Mouse (Mus musculus) neutrophil, adult 83 days (primary cell): ENCODE measurements around the gene Ppan. TPM values are rescaled to one million over a fixed set of nuclear protein-coding genes. Genes with fewer than 3 reads are reported as not detected.

Experiments used
- total RNA-seq, 2 experiments: library from RNA; stranded (reverse); gene quantifications; one replicate each; pipeline ENCODE4 v1.2.4; 2023

Ppan gene
- total RNA-seq: 10 to 100 TPM; 28.5 to 28.9 TPM

GRCm38 (mm10) chr9:20887704-20888385 lies at the start of gene Ppan:
Ppan (plus strand) TSS chr9:20888175.

DNA sequence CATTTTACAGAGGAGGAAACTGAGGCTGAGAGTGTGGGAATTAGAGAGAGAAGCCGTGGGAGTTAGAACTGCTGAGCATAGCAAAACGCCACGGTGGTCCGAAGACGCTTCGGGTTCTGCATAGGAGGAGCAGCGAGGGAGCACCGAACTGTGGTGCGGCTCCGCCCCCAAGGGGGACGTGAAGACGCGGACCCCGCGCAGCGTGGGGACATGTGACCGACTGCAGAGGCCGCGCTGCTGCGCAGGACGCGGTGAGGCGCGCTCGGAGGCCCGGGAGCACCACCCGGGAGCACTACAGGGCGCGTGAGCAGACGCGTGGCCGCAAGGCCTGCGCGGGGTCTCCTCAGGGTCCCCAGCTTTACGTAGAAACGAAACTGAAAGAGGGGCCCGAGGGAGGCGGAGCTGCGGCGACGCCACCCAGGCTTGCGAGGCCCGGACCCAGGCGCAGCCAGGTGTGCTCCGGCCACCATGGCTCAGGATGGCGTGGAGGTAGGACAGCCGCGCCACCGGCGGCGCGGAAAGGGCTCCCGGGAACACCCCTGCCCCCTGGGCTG lies 19.4 kb upstream of the Ppan start, which contains the start of gene A230050P20Rik:
Gene A230050P20Rik, plus strand, starts transcription at position 195 of the 554 bp plus-strand sequence.

DNA sequence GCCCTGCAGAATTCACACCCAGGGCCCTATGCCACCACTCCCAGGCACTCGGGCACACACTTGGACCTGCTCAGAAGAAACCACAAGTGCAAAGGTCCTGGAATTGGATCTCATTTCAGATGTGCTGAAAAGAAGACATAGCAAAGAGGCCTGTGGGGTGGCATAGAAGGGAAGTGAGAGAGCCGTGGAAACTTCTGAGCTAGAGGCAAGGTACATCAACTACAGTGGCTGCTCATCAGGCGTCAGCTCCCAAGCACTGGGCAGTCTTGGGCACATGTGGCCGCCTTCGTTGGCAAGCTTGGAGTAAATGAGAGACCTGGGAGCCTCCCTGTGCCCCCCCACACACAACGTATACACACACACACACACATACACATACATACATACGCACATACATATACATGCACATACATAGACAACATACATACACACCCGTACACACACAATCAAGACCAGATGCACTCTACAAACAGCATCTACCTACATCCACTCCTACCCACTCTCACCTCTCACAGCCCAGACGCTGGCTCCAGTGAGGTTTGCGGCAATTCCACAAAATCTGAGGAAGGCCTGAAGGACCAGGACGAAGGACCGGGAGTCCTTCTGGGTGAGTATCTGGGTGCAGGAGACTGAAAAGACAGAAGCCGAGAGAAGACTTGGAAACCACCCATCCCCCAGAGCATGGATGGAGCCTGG lies 8.7 kb upstream of the Ppan start, which contains the start of gene Angptl6:
Gene Angptl6, minus strand, starts transcription at position 631 of the 696 bp plus-strand sequence.

GRCm38 (mm10) chr9:20898511-20899073 lies 10.6 kb downstream of the Ppan start, which contains the start of gene Eif3g:
Eif3g (minus strand) TSS chr9:20898623.

Other genes with a start within 250 kb of the Ppan start
- gene Ubl5, start 245.3 kb upstream of the Ppan start, total RNA-seq: 100 to 1,000 TPM; 321 to 327 TPM
- gene Fbxl12, start 243.4 kb upstream of the Ppan start, total RNA-seq: 10 to 100 TPM; 18.3 to 21.1 TPM
- gene Pin1, start 236.1 kb upstream of the Ppan start, total RNA-seq: 1 to 10 TPM; 7.9 to 8.7 TPM
- not detected for gene Olfm2, start 141.8 kb upstream of the Ppan start, total RNA-seq
- under 1 TPM; 0.68 to 0.83 TPM for gene Col5a3, start 73.1 kb upstream of the Ppan start, total RNA-seq
- gene Rdh8, start 69.7 kb upstream of the Ppan start, total RNA-seq: not detected
- 1 to 10 TPM; 5.7 to 6.0 TPM for gene A230050P20Rik, start 19.5 kb upstream of the Ppan start, total RNA-seq
- gene Angptl6, start 8.4 kb upstream of the Ppan start, total RNA-seq: under 1 TPM; 0.22 to 0.51 TPM
- gene Eif3g, start 10.4 kb downstream of the Ppan start, total RNA-seq: 10 to 100 TPM; 79.3 to 80.8 TPM
- gene Dnmt1, start 71.7 kb downstream of the Ppan start, total RNA-seq: 100 to 1,000 TPM; 115 to 127 TPM
- gene S1pr2, start 88.6 kb downstream of the Ppan start, total RNA-seq: 10 to 100 TPM in 1 of 2 experiments, 1 to 10 TPM in 1; 9.1 to 14.7 TPM
- gene Mrpl4, start 114.6 kb downstream of the Ppan start, total RNA-seq: 10 to 100 TPM; 39.6 to 43.6 TPM
- 10 to 100 TPM; 16.6 to 17.7 TPM for gene Icam1, start 127.8 kb downstream of the Ppan start, total RNA-seq
- gene Icam4, start 141.2 kb downstream of the Ppan start, total RNA-seq: 1 to 10 TPM; 5.5 to 7.8 TPM
- gene Icam5, start 143.9 kb downstream of the Ppan start, total RNA-seq: under 1 TPM; 0.26 TPM
- gene Zglp1, start 178.9 kb downstream of the Ppan start, total RNA-seq: not detected
- under 1 TPM; 0.26 to 0.44 TPM for gene Gm49373, start 184.9 kb downstream of the Ppan start, total RNA-seq
- gene Fdx1l, start 185.4 kb downstream of the Ppan start, total RNA-seq: 1 to 10 TPM; 6.6 to 8.3 TPM
- gene Gm38431, start 203.8 kb downstream of the Ppan start, total RNA-seq: 1 to 10 TPM; 2.1 to 3.0 TPM
- 10 to 100 TPM; 51.8 to 54.5 TPM for gene Raver1, start 203.8 kb downstream of the Ppan start, total RNA-seq
- gene Tyk2, start 243.1 kb downstream of the Ppan start, total RNA-seq: 10 to 100 TPM; 44.2 to 48.6 TPM